Mouse (Mus musculus) bone marrow macrophage, adult 2 months (primary cell): ENCODE measurements around the gene Map2k2.

ENCODE experiments used
- CTCF ChIP-seq: IDR thresholded peaks from 2 replicates; pipeline ENCODE4 v1.5.1; 2012; ENCODE audit warnings: low read depth, mild to moderate bottlenecking, low read length, moderate library complexity
- POLR2A ChIP-seq: IDR thresholded peaks from 2 replicates; pipeline ENCODE4 v1.6.1; 2012; ENCODE audit warnings: mild to moderate bottlenecking, low read depth, low read length, borderline replicate concordance

GRCm38 (mm10) chr10:81145778-81146177 is 40.1 kb downstream of the Map2k2 start:
- TF ChIP-seq POLR2A (no peak), CTCF (no peak)
